18 mouse cellular contexts compared by ENCODE assay signal in genomic region chr16:18638396-18638795, GRCm38 (mm10). TPM values are rescaled to one million over a fixed set of nuclear protein-coding genes. Genes with fewer than 3 reads are reported as not detected.
"Had no signal": no experiment of that assay in that cellular context is flagged by ENCODE, and none has a peak within 500 bp of the region (broad histone marks: within the 10 kb centered on the region; RNA-seq: fewer than 3 reads in every experiment).

No protein-coding gene starts in this region.

- H3K27me3 ChIP-seq: limb, embryonic 13.5 days; lung, embryonic 15.5 days; midbrain, embryonic 15.5 days; neural tube, embryonic 13.5 days had no signal

- H3K36me3 ChIP-seq: limb, embryonic 13.5 days; lung, embryonic 15.5 days; midbrain, embryonic 12.5 days; midbrain, embryonic 15.5 days; neural tube, embryonic 13.5 days had no signal

- H3K9me3 ChIP-seq: lung, embryonic 15.5 days; midbrain, embryonic 12.5 days; midbrain, embryonic 15.5 days; neural tube, embryonic 13.5 days had no signal

- H3K27ac ChIP-seq: layer of hippocampus, adult 2 months; limb, embryonic 13.5 days; liver, embryonic 14.5 days; lung, embryonic 15.5 days; midbrain, embryonic 12.5 days; midbrain, embryonic 15.5 days; neural tube, embryonic 13.5 days; stomach, postnatal 0 days had no signal

- H3K4me3 ChIP-seq: layer of hippocampus, adult 2 months; limb, embryonic 13.5 days; lung, embryonic 15.5 days; midbrain, embryonic 12.5 days; midbrain, embryonic 15.5 days; neural tube, embryonic 13.5 days had no signal

- DNase-seq: kidney, adult 18-20 months; kidney, adult 9 months; kidney, postnatal 25 days; left cerebral cortex, postnatal 4 days; lung, adult 18-20 months; lung, postnatal 10 days; thymus, adult 18-20 months; thymus, postnatal 36 days had no signal

- H3K4me1 ChIP-seq: limb, embryonic 13.5 days; lung, embryonic 15.5 days; midbrain, embryonic 12.5 days; midbrain, embryonic 15.5 days; neural tube, embryonic 13.5 days had no signal

- H3K9ac ChIP-seq: limb, embryonic 13.5 days; liver, embryonic 14.5 days; lung, embryonic 15.5 days; midbrain, embryonic 12.5 days; midbrain, embryonic 15.5 days; neural tube, embryonic 13.5 days had no signal

- ATAC-seq: inflammation-experienced regulatory T-cells, adult 6 months; midbrain, embryonic 15.5 days had no signal

- H3K4me2 ChIP-seq: limb, embryonic 13.5 days; lung, embryonic 15.5 days; midbrain, embryonic 12.5 days; midbrain, embryonic 15.5 days; neural tube, embryonic 13.5 days had no signal

RNA-seq across cellular contexts. Expression of gene Gm49601, which starts 12.2 kb away (rescaled TPM):
- polyA plus RNA-seq: inflammation-experienced regulatory T-cells, adult 6 months; liver, adult 2 months had no signal

RNA-seq across cellular contexts. Expression of gene Gp1bb, which starts 16.2 kb away (rescaled TPM):
- polyA plus RNA-seq: inflammation-experienced regulatory T-cells, adult 6 months; liver, adult 2 months had no signal

RNA-seq across cellular contexts. Expression of gene Tbx1, which starts 47.9 kb away (rescaled TPM):
- polyA plus RNA-seq: inflammation-experienced regulatory T-cells, adult 6 months had no signal
